Mouse (Mus musculus): Measurements from ENCODE around the gene Rassf5. TPM values are rescaled to one million over a fixed set of nuclear protein-coding genes. Genes with fewer than 3 reads are reported as not detected.
A peak's percentile ranks its signal among the peaks of the same experiment; 100 is the strongest.

The Rassf5 gene
- polyA plus RNA-seq, 1 experiment = 98.8 TPM

DNA sequence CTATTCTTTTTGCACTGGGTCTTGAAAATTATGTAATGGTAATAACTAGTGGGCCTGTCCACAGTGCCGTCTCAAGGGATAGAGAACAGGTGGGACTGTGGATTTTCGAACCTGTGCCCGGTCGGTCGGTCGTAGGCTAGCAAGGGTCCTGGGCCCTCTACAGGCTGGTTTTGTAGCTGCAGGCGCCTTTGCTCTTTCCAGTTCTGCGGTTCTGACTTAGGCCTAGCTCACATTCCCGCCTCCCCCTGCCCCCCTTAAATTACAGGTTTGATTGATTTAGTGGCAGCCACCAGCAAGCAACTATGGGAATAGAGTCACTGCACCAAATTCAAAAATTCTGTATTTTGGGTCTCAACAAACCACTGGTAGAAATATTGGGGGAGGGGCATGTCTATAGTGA, 868 bp upstream of the Rassf5 start:
- DNase-seq = peak; percentile 52
- Histone ChIP-seq H3K4me3 (ENCODE audit: control insufficient read depth, insufficient read depth, low read length) (peak overlapping the region; percentile 57; the same call in 1 of the 2 replicates), H3K36me3 (ENCODE audit: control insufficient read depth, insufficient read depth, low read length) (no peaks in the 10 kb centered on the region), H3K27ac (ENCODE audit: control insufficient read depth, insufficient read depth, low read length) (no peak overlapping the region), H3K4me1 (replicated peaks; ENCODE audit: control insufficient read depth, insufficient read depth, low read length) (peaks cover 15% of the 10 kb centered on the region), H3K27me3 (ENCODE audit: control insufficient read depth, insufficient read depth, low read length) (peaks cover 13% of the 10 kb centered on the region; the same call in 1 of the 2 replicates)
- no peak for TF ChIP-seq POLR2A (IDR thresholded peaks at IDR 0.05; ENCODE audit: control insufficient read depth, extremely low read depth, insufficient read depth, low read length, poor library complexity)
- TF ChIP-seq CTCF (IDR thresholded peaks at IDR 0.05; ENCODE audit: borderline replicate concordance, control insufficient read depth, extremely low read depth, insufficient read depth, low read length, poor library complexity) = peak; percentile 59; the same call in 1 of the 2 replicates
- WGBS = 8% methylated on average over 9 of the region's 9 CpGs

DNA sequence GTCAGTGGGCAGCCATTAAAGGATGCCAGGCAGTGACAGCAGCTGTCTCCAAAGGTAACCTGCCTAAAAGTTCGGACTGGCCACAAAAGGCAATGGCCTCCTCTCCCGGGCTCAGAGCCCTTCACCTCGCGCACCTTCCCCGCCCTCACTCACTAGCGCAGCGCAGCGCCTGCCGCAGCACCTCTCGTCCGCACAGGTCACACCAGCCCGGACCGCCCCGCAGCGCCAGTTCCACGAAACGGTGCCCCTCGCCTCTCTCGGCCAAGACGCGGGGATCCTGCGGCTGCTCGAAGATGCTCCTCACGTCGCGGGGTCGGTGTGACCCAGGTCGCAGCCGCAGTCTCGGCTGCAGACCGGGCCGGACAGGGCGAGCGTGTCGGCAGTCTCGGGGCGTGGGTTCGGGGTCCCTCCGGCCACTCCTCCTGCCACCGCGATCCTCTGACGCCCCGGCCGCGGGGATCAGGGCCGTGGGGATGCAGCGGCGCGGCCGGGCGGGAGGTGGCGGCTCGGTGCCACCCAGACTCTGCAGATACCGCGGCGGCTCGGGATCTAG, 446 bp downstream of the Rassf5 start:
- peak overlapping the region; percentile 57 for H3K4me3 ChIP-seq (ENCODE audit: control insufficient read depth, insufficient read depth, low read length)
- WGBS = 5% methylated on average over 57 of the region's 57 CpGs
- DNase-seq = no peak
- H3K4me1 ChIP-seq (replicated peaks; ENCODE audit: control insufficient read depth, insufficient read depth, low read length) = peaks cover 15% of the 10 kb centered on the region
- H3K36me3 ChIP-seq (ENCODE audit: control insufficient read depth, insufficient read depth, low read length) = no peaks in the 10 kb centered on the region
- peaks cover 13% of the 10 kb centered on the region; the same call in 1 of the 2 replicates for H3K27me3 ChIP-seq (ENCODE audit: control insufficient read depth, insufficient read depth, low read length)
- TF ChIP-seq POLR2A (IDR thresholded peaks at IDR 0.05; ENCODE audit: control insufficient read depth, extremely low read depth, insufficient read depth, low read length, poor library complexity) = no peak
- 0 out of 2 replicates have a peak, but pooled peaks have one; percentile 11 for TF ChIP-seq CTCF (IDR thresholded peaks at IDR 0.05; ENCODE audit: borderline replicate concordance, control insufficient read depth, extremely low read depth, insufficient read depth, low read length, poor library complexity)
- H3K27ac ChIP-seq (ENCODE audit: control insufficient read depth, insufficient read depth, low read length) = no peak overlapping the region

- peaks cover 15% of the 10 kb centered on the region for H3K4me1 ChIP-seq (replicated peaks; ENCODE audit: control insufficient read depth, insufficient read depth, low read length)
- TF ChIP-seq CTCF (IDR thresholded peaks at IDR 0.05; ENCODE audit: borderline replicate concordance, control insufficient read depth, extremely low read depth, insufficient read depth, low read length, poor library complexity) (no peak), POLR2A (IDR thresholded peaks at IDR 0.05; ENCODE audit: control insufficient read depth, extremely low read depth, insufficient read depth, low read length, poor library complexity) (no peak)
- 52% methylated on average over 6 of the region's 6 CpGs for WGBS
These were observed 2.1 kb downstream of the Rassf5 start for GRCm38 (mm10) chr1:131242956-131243355.

DNA sequence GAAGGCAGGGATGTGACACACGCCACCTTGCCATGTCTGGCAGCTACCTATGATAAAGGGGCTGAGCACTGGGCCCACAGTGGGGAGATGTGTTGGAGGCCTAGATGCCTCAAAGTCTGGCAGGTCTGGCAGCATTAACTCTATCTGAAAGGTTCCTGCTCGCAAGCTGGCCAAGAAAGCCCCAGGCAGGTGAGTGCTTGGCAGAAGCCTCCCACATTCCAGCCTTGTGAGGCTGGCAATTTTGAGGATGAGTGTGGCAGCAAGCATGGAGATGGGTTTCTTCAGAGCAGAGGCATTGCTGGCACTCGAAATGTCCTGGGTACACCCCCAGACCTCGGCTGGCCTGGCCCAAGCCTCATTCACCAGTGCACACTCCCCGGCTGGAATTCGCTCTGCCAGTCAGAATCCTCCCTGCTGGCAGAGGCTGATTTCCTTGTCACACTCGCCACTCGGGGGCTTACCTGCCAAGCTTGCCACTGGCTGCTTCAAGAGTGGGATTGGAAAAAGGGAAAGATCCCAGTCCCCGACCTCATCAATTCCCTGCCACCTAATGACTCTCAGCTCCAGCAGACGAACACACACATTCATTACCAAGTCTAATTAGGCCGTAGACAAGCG, 5.4 kb downstream of the Rassf5 start:
- peaks cover 4% of the 10 kb centered on the region for H3K4me1 ChIP-seq (replicated peaks; ENCODE audit: control insufficient read depth, insufficient read depth, low read length)
- no peak overlapping the region for H3K27ac ChIP-seq (ENCODE audit: control insufficient read depth, insufficient read depth, low read length)
- DNase-seq = no peak
- H3K4me3 ChIP-seq (ENCODE audit: control insufficient read depth, insufficient read depth, low read length) = no peak overlapping the region
- 91% methylated on average over 12 of the region's 12 CpGs for WGBS
- TF ChIP-seq POLR2A (IDR thresholded peaks at IDR 0.05; ENCODE audit: control insufficient read depth, extremely low read depth, insufficient read depth, low read length, poor library complexity) (no peak), CTCF (IDR thresholded peaks at IDR 0.05; ENCODE audit: borderline replicate concordance, control insufficient read depth, extremely low read depth, insufficient read depth, low read length, poor library complexity) (no peak)
- peaks cover 10% of the 10 kb centered on the region; the same call in 1 of the 2 replicates for H3K27me3 ChIP-seq (ENCODE audit: control insufficient read depth, insufficient read depth, low read length)
- H3K36me3 ChIP-seq (ENCODE audit: control insufficient read depth, insufficient read depth, low read length) = no peaks in the 10 kb centered on the region

More at GRCm38 (mm10) chr1:131242956-131243355, 2.1 kb downstream of the Rassf5 start:
- H3K27ac ChIP-seq (ENCODE audit: control insufficient read depth, insufficient read depth, low read length) = no peak overlapping the region
- DNase-seq = no peak
- H3K4me3 ChIP-seq (ENCODE audit: control insufficient read depth, insufficient read depth, low read length) = no peak overlapping the region
- H3K36me3 ChIP-seq (ENCODE audit: control insufficient read depth, insufficient read depth, low read length) = no peaks in the 10 kb centered on the region
- H3K27me3 ChIP-seq (ENCODE audit: control insufficient read depth, insufficient read depth, low read length) = peaks cover 13% of the 10 kb centered on the region; the same call in 1 of the 2 replicates

- H3K36me3 ChIP-seq (ENCODE audit: control insufficient read depth, insufficient read depth, low read length) = no peaks in the 10 kb centered on the region
- H3K27ac ChIP-seq (ENCODE audit: control insufficient read depth, insufficient read depth, low read length) = no peak overlapping the region
- no peak overlapping the region for H3K4me3 ChIP-seq (ENCODE audit: control insufficient read depth, insufficient read depth, low read length)
- peaks cover 7% of the 10 kb centered on the region; the same call in 1 of the 2 replicates for H3K27me3 ChIP-seq (ENCODE audit: control insufficient read depth, insufficient read depth, low read length)
- DNase-seq = no peak
- H3K4me1 ChIP-seq (replicated peaks; ENCODE audit: control insufficient read depth, insufficient read depth, low read length) = no peaks in the 10 kb centered on the region
- TF ChIP-seq POLR2A (IDR thresholded peaks at IDR 0.05; ENCODE audit: control insufficient read depth, extremely low read depth, insufficient read depth, low read length, poor library complexity) (no peak), CTCF (IDR thresholded peaks at IDR 0.05; ENCODE audit: borderline replicate concordance, control insufficient read depth, extremely low read depth, insufficient read depth, low read length, poor library complexity) (no peak)
- WGBS = 79% methylated on average over 8 of the region's 8 CpGs
These were observed 6.1 kb downstream of the Rassf5 start for GRCm38 (mm10) chr1:131238931-131239381.

DNA sequence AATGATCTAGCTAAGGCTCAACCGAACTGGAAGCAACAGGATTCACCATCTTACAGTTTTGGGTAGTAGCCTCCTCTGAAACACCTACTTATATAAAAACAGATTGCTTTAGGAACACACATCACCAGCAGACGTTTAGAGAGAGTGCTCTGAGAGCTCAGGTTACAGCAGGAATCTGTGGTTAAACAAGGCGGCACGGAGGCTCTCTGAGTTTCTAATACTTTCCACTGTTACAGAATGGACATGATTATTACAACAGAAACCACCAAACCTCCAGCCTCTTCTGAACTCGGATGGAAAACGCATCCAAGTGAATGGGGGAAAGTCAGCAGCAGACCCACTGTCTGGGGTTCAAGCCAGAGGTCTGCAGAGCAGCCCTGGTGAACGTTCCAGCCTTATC, 9.0 kb downstream of the Rassf5 start:
- H3K4me3 ChIP-seq (ENCODE audit: control insufficient read depth, insufficient read depth, low read length) = no peak overlapping the region
- no peak for DNase-seq
- WGBS = 78% methylated on average over 7 of the region's 7 CpGs
- H3K36me3 ChIP-seq (ENCODE audit: control insufficient read depth, insufficient read depth, low read length) = no peaks in the 10 kb centered on the region
- H3K27ac ChIP-seq (ENCODE audit: control insufficient read depth, insufficient read depth, low read length) = no peak overlapping the region
- TF ChIP-seq POLR2A (IDR thresholded peaks at IDR 0.05; ENCODE audit: control insufficient read depth, extremely low read depth, insufficient read depth, low read length, poor library complexity) (no peak), CTCF (IDR thresholded peaks at IDR 0.05; ENCODE audit: borderline replicate concordance, control insufficient read depth, extremely low read depth, insufficient read depth, low read length, poor library complexity) (no peak)
- H3K4me1 ChIP-seq (replicated peaks; ENCODE audit: control insufficient read depth, insufficient read depth, low read length) = no peaks in the 10 kb centered on the region
- H3K27me3 ChIP-seq (ENCODE audit: control insufficient read depth, insufficient read depth, low read length) = no peaks in the 10 kb centered on the region
